Mouse (Mus musculus) bone marrow macrophage, adult 2 months (primary cell): ENCODE results near the gene Ccdc59. TPM values are rescaled to one million over a fixed set of nuclear protein-coding genes. Genes with fewer than 3 reads are reported as not detected.

Experiments used
- H3K27ac ChIP-seq: 2 replicates; pipeline ENCODE4 v1.5.1; 2012; ENCODE audit warnings: low read depth, low read length; ENCODE audit not compliant: insufficient read depth
- H3K4me1 ChIP-seq: 2 replicates; pipeline ENCODE4 v1.6.1; 2012; ENCODE audit warnings: low read length; ENCODE audit not compliant: control insufficient read depth, insufficient read depth
- H3K4me3 ChIP-seq: 2 replicates; pipeline ENCODE4 v1.5.1; 2012; ENCODE audit warnings: mild to moderate bottlenecking, low read length, moderate library complexity; ENCODE audit not compliant: insufficient read depth
- CTCF ChIP-seq: IDR thresholded peaks from 2 replicates; pipeline ENCODE4 v1.5.1; 2012; ENCODE audit warnings: low read depth, mild to moderate bottlenecking, low read length, moderate library complexity
- POLR2A ChIP-seq: IDR thresholded peaks from 2 replicates; pipeline ENCODE4 v1.6.1; 2012; ENCODE audit warnings: mild to moderate bottlenecking, low read depth, low read length, borderline replicate concordance
- polyA plus RNA-seq: library from polyadenylated mRNA; stranded (reverse); fragments of >200 nt; gene quantifications from 2 replicates; pipeline ENCODE4 v1.2.4, GENCODE M21; 2012; ENCODE audit not compliant: missing spikeins, insufficient read depth, insufficient read length

Gene Ccdc59
- polyA plus RNA-seq = 31.4 and 36.2 TPM in 2 replicates

DNA sequence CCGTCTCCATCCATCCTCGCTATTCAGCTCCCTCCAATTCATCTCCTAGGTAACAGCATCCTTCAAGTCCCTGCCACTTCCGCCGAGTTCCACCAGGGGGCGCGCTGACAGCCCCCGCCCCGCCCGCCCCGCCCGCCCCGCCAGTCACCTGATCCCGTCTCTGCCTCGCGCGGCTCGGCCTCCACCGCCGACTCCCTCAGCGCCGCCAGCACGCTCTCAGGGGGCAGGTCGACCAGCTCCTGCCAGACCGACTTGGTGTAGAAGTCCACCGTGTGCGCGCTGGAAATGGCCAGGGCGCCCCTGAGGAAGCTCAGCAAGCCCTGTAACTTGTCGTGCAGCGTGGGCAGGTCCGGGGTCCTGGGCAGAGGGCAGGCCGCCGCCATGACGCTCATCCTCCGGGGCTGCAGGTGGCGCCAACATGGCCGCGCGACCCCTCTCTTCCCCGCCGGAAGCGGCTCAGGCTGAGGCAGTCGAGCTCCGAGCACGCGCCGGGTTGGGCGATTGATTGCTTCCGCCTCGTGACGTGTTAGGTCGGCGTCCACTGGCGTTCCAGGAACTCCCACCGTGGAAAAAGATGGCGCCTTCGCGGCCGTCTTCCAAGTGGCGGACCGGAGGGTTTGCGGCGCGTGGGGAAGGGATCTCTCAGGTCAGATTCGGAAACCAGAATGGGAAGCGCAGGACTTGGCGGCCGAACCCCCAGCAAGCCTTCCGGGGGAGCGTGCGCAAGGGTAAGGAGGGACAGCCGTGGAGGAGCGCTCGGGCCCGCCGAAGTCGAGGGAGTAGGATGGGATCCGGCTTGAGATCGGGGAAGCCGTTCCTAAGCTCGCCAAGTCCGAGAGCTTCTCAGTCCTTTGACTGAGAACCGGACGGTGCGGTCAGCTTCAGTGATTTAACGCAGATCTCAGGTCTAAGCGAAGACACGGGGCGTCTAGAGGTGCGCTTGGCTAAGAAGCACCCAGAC, at the start of gene Ccdc59, which contains the start of gene Mettl25:
TSS of gene Ccdc59 (plus strand) at position 140 of the 961 bp plus-strand sequence.
TSS of gene Mettl25 (minus strand) at position 453 of the 961 bp plus-strand sequence.
- Histone ChIP-seq H3K4me3 (peak within 1 kb of the TSS; percentile 72), H3K4me1 (peaks cover 17% of the 10 kb centered on the region), H3K27ac (peak within 1 kb of the TSS; percentile 80)
- TF ChIP-seq POLR2A = no peak

GRCm38 (mm10) chr10:105793776-105794552, 46.9 kb upstream of the Ccdc59 start:
- Histone ChIP-seq H3K27ac (no peak overlapping the region), H3K4me1 (no peaks in the 10 kb centered on the region), H3K4me3 (no peak overlapping the region)
- no peak for TF ChIP-seq CTCF
- no peak for TF ChIP-seq POLR2A

DNA sequence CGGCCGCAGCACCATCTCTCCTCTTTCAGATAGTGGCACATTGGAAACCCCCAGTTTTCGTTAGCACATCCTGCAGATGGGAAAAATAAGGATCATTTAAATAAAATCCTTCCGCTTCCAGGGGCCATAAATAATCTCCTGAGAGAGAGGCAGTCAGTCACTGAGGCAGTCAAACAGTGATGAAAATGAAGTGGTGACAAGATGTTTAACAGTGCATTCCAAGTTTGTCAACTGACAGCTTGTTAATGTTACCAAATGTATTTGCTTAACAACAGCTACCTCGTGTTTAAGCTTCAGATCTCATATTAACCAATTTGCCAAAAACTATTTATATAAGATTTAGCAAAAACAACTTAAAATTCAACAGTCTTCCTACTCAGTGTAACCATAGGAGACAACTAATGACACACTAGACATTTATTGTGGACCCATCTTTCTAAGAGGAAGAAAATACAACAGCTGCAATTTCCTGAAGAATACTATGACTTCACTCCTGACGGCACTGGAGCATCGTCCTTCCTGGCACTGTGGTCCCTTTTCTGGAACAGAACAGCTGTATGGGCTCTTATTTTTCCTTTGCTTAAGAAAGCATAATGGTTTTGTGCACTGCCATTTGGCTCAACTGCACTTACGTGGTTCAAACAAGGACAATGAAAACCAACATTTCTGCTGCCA, 43.5 kb upstream of the Ccdc59 start:
- Histone ChIP-seq H3K4me3 (no peak overlapping the region), H3K4me1 (no peaks in the 10 kb centered on the region), H3K27ac (no peak overlapping the region)
- TF ChIP-seq POLR2A = no peak
- TF ChIP-seq CTCF = no peak

GRCm38 (mm10) chr10:105801147-105801546, 39.7 kb upstream of the Ccdc59 start:
- no peaks in the 10 kb centered on the region for H3K4me1 ChIP-seq
- TF ChIP-seq POLR2A (no peak), CTCF (no peak)
- H3K4me3 ChIP-seq = no peak overlapping the region
- no peak overlapping the region for H3K27ac ChIP-seq

DNA sequence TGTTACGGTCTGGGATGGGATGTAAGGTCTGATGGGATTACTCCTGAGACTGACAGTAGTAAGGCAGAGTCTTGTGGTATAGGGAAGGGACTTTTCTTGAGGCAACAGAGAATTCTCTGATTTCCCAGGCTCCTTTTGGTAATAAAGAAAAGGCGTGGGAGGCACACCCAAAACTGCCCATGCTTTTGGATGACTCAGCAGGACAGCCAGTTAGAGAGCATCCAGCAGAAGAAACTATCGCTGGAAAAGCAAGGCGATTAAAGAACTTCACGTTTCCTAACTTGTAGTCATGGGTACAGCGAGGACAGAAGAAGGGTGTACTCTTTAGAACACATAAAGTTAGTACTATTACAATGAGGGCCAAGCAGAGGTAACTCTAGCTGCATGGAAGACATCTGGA, 38.7 kb upstream of the Ccdc59 start:
- Histone ChIP-seq H3K4me3 (no peak overlapping the region), H3K4me1 (no peaks in the 10 kb centered on the region), H3K27ac (no peak overlapping the region)
- TF ChIP-seq POLR2A (no peak), CTCF (no peak)

- H3K27ac ChIP-seq = no peak overlapping the region
- no peak overlapping the region for H3K4me3 ChIP-seq
- no peaks in the 10 kb centered on the region for H3K4me1 ChIP-seq
- TF ChIP-seq CTCF = no peak
- TF ChIP-seq POLR2A = no peak
Measured at GRCm38 (mm10) chr10:105803461-105803860, 37.4 kb upstream of the Ccdc59 start.

DNA sequence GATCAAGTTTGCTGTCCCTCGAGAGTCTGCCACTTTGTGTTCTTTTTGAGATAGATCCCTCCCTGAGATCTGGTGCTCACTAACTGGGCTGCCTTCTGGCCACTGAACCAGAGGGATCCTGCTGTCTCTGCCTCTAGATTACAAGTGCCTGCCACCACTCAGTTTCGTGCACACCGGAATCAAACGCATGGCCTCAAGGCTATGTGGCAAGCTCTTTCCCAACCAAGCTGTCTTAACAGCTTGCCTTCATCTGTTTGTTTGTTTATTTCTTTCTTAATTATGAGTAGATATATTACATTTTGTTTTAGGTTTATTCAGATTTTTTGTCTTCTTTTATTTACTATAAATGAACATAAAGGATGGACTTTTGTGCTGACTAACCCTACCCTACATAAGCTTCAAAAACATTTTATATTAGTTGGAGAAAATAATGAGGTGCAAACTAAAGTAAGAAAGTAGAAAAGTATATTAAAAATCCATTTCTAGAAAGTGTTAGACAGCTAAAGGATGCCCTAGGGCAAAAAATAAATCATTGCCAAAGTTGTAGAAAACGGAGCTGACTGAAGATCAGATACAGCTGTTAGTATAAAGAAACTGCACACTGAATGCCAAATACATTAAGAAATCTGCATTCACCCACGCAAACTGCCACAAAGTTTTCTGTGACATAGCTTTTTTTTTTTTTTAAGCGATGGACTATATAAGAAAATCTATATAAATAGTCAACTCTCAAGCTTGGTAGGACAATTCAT, 34.4 kb upstream of the Ccdc59 start:
- no peaks in the 10 kb centered on the region for H3K4me1 ChIP-seq
- TF ChIP-seq POLR2A (no peak), CTCF (no peak)
- no peak overlapping the region for H3K4me3 ChIP-seq
- no peak overlapping the region for H3K27ac ChIP-seq

DNA sequence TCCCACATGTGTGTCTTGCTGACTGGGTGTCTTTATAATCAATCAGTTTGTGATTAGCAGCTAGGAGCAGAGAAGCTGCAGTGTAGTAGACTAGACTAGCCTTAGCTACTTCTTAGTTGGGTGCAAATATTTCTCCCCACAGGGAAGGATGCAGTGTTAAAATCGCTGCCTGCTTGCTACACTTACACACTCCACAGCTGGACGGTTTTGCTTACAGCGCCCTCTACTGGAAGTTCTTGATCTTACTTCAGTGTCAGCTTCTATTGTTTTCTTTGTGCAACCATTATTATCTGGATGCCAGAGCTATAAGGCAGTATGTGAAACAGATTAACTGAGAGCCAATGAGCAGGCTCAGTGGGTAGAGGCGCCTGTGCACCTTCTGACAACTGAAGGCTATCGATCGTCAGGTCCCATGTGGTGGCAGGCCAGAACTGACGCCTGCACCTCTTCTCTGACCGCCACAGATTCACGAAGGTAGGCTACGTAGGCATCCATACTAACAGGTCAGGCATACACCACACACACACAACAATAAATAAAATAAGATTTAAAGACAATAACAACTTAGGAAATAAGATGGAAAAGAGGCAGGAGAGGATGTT, 6.1 kb upstream of the Ccdc59 start:
- H3K27ac ChIP-seq = no peak overlapping the region

More for the DNA sequence above, 6.1 kb upstream of the Ccdc59 start:
- TF ChIP-seq POLR2A (no peak), CTCF (peak; percentile 47)
- Histone ChIP-seq H3K4me3 (no peak overlapping the region), H3K4me1 (no peaks in the 10 kb centered on the region)
